28 mouse cellular contexts compared by ENCODE assay signal in genomic region chr17:26023966-26024365, GRCm38 (mm10). TPM values are rescaled to one million over a fixed set of nuclear protein-coding genes. Genes with fewer than 3 reads are reported as not detected.
DNase-seq lines count a peak whose midpoint lies in the region; ATAC-seq and TF ChIP-seq lines count a peak whose summit lies in the region.
"Had no signal": no experiment of that assay in that cellular context is flagged by ENCODE, and none has a peak within 500 bp of the region (broad histone marks: within the 10 kb centered on the region; RNA-seq: fewer than 3 reads in every experiment).

No protein-coding gene starts in this region.

- H3K36me3 ChIP-seq in kidney, embryonic 14.5 days (ENCODE audit: control insufficient read depth, insufficient read depth, low read length), result peaks cover 3% of the 10 kb centered on the region; the same call in 1 of the 2 replicates
- H3K36me3 ChIP-seq in testis, adult 2 months (ENCODE audit: control insufficient read depth, insufficient read depth, low read length), result no peaks in the 10 kb centered on the region

- no peak for TF ChIP-seq CTCF in testis, adult 2 months (IDR thresholded peaks at IDR 0.05; ENCODE audit: control insufficient read depth, insufficient read depth, insufficient replicate concordance, low read depth, low read length)

- no peak overlapping the region for H3K4me3 ChIP-seq in kidney, embryonic 14.5 days (ENCODE audit: low read length)
- H3K4me3 ChIP-seq in testis, adult 2 months (ENCODE audit: control insufficient read depth, low read depth, low read length), result no peak overlapping the region
- H3K4me3 ChIP-seq: erythroblast, embryonic 14.5 days; gastrocnemius, adult 2 months; hindbrain, embryonic 13.5 days; limb, embryonic 12.5 days; megakaryocyte, embryonic 14.5 days; midbrain, embryonic 13.5 days; neural tube, embryonic 13.5 days had no signal

- no peaks in the 10 kb centered on the region for H3K4me1 ChIP-seq in kidney, embryonic 14.5 days (ENCODE audit: control insufficient read depth, insufficient read depth, low read length)
- H3K4me1 ChIP-seq in testis, adult 2 months (ENCODE audit: control insufficient read depth, insufficient read depth, low read length), result no peaks in the 10 kb centered on the region
- H3K4me1 ChIP-seq: limb, embryonic 12.5 days; midbrain, embryonic 13.5 days; neural tube, embryonic 13.5 days had no signal

- H3K4me2 ChIP-seq in kidney, embryonic 14.5 days (replicated peaks; ENCODE audit: low read depth, low read length), result no peak overlapping the region
- H3K4me2 ChIP-seq: heart, embryonic 11.5 days; hindbrain, embryonic 13.5 days; limb, embryonic 12.5 days; midbrain, embryonic 13.5 days; neural tube, embryonic 13.5 days had no signal

- no peak for TF ChIP-seq POLR2A in testis, adult 2 months (IDR thresholded peaks at IDR 0.05; ENCODE audit: control insufficient read depth, low read depth, low read length)

- no peak for ATAC-seq in kidney, embryonic 14.5 days (ENCODE audit: low FRiP score, low TSS enrichment)
- no peak for ATAC-seq in megakaryocyte-erythroid progenitor cell, adult 5-6 weeks (replicated peaks; ENCODE audit: low FRiP score, low TSS enrichment, poor library complexity, severe bottlenecking)
- ATAC-seq: forebrain, embryonic 16.5 days; midbrain, embryonic 13.5 days had no signal

- H3K27ac ChIP-seq in kidney, embryonic 14.5 days (ENCODE audit: low read depth, low read length), result no peak overlapping the region
- H3K27ac ChIP-seq in testis, adult 2 months (ENCODE audit: control insufficient read depth, insufficient read depth, low read depth, low read length), result peak overlapping the region; percentile 25; the same call in 1 of the 2 replicates
- H3K27ac ChIP-seq: gastrocnemius, adult 2 months; hindbrain, embryonic 13.5 days; limb, embryonic 12.5 days; liver, embryonic 14.5 days; midbrain, embryonic 13.5 days; neural tube, embryonic 13.5 days; stomach, postnatal 0 days had no signal

- H3K9me3 ChIP-seq in kidney, embryonic 14.5 days (ENCODE audit: control insufficient read depth, low read length), result no peaks in the 10 kb centered on the region
- H3K9me3 ChIP-seq: hindbrain, embryonic 13.5 days; limb, embryonic 12.5 days; megakaryocyte, embryonic 14.5 days; midbrain, embryonic 13.5 days; neural tube, embryonic 13.5 days had no signal

- H3K9ac ChIP-seq in kidney, embryonic 14.5 days (ENCODE audit: low read depth, low read length), result no peak overlapping the region
- H3K9ac ChIP-seq: hindbrain, embryonic 13.5 days; limb, embryonic 12.5 days; liver, embryonic 14.5 days; midbrain, embryonic 13.5 days; neural tube, embryonic 13.5 days had no signal

- H3K27me3 ChIP-seq in kidney, embryonic 14.5 days (ENCODE audit: control insufficient read depth, insufficient read depth, low read length), result no peaks in the 10 kb centered on the region
- no peaks in the 10 kb centered on the region for H3K27me3 ChIP-seq in testis, adult 2 months (ENCODE audit: control insufficient read depth, insufficient read depth, low read length)
- H3K27me3 ChIP-seq: hindbrain, embryonic 13.5 days; limb, embryonic 12.5 days; midbrain, embryonic 13.5 days; neural tube, embryonic 13.5 days had no signal

- peak; percentile 52 for DNase-seq in kidney, adult 18-20 months
- DNase-seq in testis, postnatal 14 days (ENCODE audit: low spot score), result no peak
- DNase-seq in kidney, postnatal 14 days, result peak; percentile 42
- no peak for DNase-seq in MN1 (ENCODE audit: low spot score)
- DNase-seq: adrenal gland, postnatal 14 days; cerebellum, adult 11-12 months; cerebellum, postnatal 10 days; gastrocnemius, adult 2 months; gastrocnemius, postnatal 36 days; heart, adult 18-20 months; heart, postnatal 4 days; layer of hippocampus, adult 9-11 months; lung, postnatal 4 days; right cerebral cortex, postnatal 4 days; thymus, postnatal 4 days had no signal

- WGBS in kidney, embryonic 14.5 days, result 86% methylated on average over 8 of the region's 8 CpGs

RNA-seq across cellular contexts. Expression of gene Capn15, which starts 38.4 kb away (rescaled TPM):
- 27.1 and 35.3 TPM in 2 replicates for polyA plus RNA-seq in kidney, embryonic 14.5 days (2014; fragmentation: Nextera tagmentation; extraction: Ambion mirVana)
- 20.1 and 22.1 TPM in 2 replicates for polyA plus RNA-seq in testis, adult 2 months (2012; rRNA removed)
- total RNA-seq in megakaryocyte-erythroid progenitor cell, adult 5-6 weeks (2014; fragmentation: Nextera tagmentation), result 14.8 and 18.4 TPM in 2 replicates
- 1.7 and 3.5 TPM in 2 replicates for total RNA-seq in megakaryocyte-erythroid progenitor cell, adult 5-6 weeks (2017)

RNA-seq across cellular contexts. Expression of gene Rab11fip3, which starts 45.4 kb away (rescaled TPM):
- 15.0 and 24.2 TPM in 2 replicates for polyA plus RNA-seq in kidney, embryonic 14.5 days (2014; fragmentation: Nextera tagmentation; extraction: Ambion mirVana)
- polyA plus RNA-seq in testis, adult 2 months (2012; rRNA removed), result 35.2 and 37.5 TPM in 2 replicates
- 0.48 and 3.2 TPM in 2 replicates for total RNA-seq in megakaryocyte-erythroid progenitor cell, adult 5-6 weeks (2014; fragmentation: Nextera tagmentation)
- total RNA-seq in megakaryocyte-erythroid progenitor cell, adult 5-6 weeks (2017), result 0.33 and 0.65 TPM in 2 replicates

Comparison
In these comparisons a context has a peak if more than half of its experiments do, and no peak if none do; other contexts are left out.
1. DNase-seq: peak in kidney, adult 18-20 months (single experiment) and kidney, postnatal 14 days (single experiment); none in testis, postnatal 14 days (single experiment) and MN1 (single experiment).